Mouse (Mus musculus) heart, adult 2 months (tissue): Measurements from ENCODE around the gene Higd1a. TPM values are rescaled to one million over a fixed set of nuclear protein-coding genes. Genes with fewer than 3 reads are reported as not detected.
A peak's percentile ranks its signal among the peaks of the same experiment; 100 is the strongest.

Experiments
- DNase-seq, 2 experiments: peaks; one replicate each; pipeline ENCODE4 v3.0.0; 2021
- H3K27ac ChIP-seq: fragments of 200-600 bp; 2 replicates; pipeline ENCODE4 v1.8.1; 2022
- H3K27me3 ChIP-seq: fragments of 200-500 bp; 2 replicates; pipeline ENCODE4 v1.6.1; 2012; ENCODE audit warnings: mild to moderate bottlenecking, low read length, inconsistent platforms, mixed read lengths; ENCODE audit not compliant: control insufficient read depth, insufficient read depth
- H3K36me3 ChIP-seq: fragments of 200-500 bp; 2 replicates; pipeline ENCODE4 v1.6.1; 2012; ENCODE audit warnings: low read length, inconsistent platforms; ENCODE audit not compliant: control insufficient read depth, insufficient read depth
- H3K4me1 ChIP-seq: fragments of 200-500 bp; 2 replicates; pipeline ENCODE4 v1.6.1; 2011; ENCODE audit warnings: low read length; ENCODE audit not compliant: control insufficient read depth, insufficient read depth
- H3K4me3 ChIP-seq: fragments of 200-600 bp; 2 replicates; pipeline ENCODE4 v1.8.1; 2022
- H3K79me2 ChIP-seq: fragments of 200-500 bp; replicated peaks from 2 replicates; pipeline ENCODE4 v1.6.1; 2012; ENCODE audit warnings: mild to moderate bottlenecking, inconsistent platforms, low read length, moderate library complexity, mixed read lengths; ENCODE audit not compliant: control insufficient read depth, insufficient read depth
- H3K9ac ChIP-seq: fragments of 200-500 bp; 2 replicates; pipeline ENCODE4 v1.6.1; 2012; ENCODE audit warnings: low read depth, mild to moderate bottlenecking, control low read depth, inconsistent platforms, low read length, mixed read lengths
- CTCF ChIP-seq: fragments of 200-600 bp; IDR thresholded peaks from 2 replicates; pipeline ENCODE4 v1.8.1; 2022; ENCODE audit warnings: antibody characterized with exemption, mild to moderate bottlenecking, moderate library complexity
- EP300 ChIP-seq: fragments of 200-500 bp; IDR thresholded peaks from 2 replicates; pipeline ENCODE4 v1.6.1; 2011; ENCODE audit warnings: low read depth, low read length, control low read depth; ENCODE audit not compliant: insufficient read depth
- POLR2A ChIP-seq: fragments of 200-500 bp; IDR thresholded peaks from 2 replicates; pipeline ENCODE4 v1.6.1; 2011; ENCODE audit warnings: mild to moderate bottlenecking, low read depth, low read length, control low read depth; ENCODE audit not compliant: insufficient read depth
- WGBS: fragments of 180-500 bp; shearing (Covaris S2); methylation state at CpG from one replicate; pipeline ENCODE4 v1.1.7; 2018; 5-methylcytosine and 5-hydroxymethylcytosine counted together
- intact Hi-C: fragments of 180-260 bp; cut with DNase I; formaldehyde crosslinking; loops from one replicate; pipeline ENCODE4 v1.15.1; 2025
- polyA plus RNA-seq: library from polyadenylated mRNA; depleted of rRNA; stranded (reverse); fragments of >200 nt; gene quantifications from 2 replicates; pipeline ENCODE4 v1.2.3, GENCODE M21; 2012
- total RNA-seq, 2 experiments: library from RNA; stranded (reverse); gene quantifications; 2 replicates each; pipeline ENCODE4 v1.2.3; 2021

Higd1a gene
- total and polyA plus RNA-seq, 3 experiments: 71.7 to 199 (median 198) TPM

DNA sequence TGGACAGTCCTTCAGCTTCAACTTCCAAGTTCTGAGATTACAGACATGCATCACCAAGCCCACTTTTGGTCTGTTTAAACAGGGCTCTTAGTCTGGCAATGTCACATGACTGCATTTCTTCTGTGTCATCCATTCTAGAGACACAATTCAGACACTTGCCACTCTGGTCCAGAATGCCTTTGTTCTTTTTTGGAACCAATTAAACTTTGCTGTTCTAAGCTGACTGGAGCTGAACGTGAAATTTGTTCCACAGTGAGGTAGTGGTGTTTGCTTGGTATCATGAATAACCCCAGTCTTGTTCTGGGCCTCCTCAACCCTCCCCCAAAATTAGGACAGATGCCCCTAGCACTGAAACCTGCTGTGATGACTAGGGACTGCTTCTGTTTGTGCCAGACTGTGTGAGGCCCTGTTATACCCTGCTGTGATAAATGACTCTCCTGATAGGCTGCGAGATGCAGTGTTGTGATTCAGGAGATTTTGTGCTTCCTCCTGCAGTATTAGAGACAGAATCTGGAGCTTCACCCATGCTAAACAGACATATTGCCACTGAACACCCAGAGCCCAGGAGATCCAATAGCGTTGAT, 7.4 kb upstream of the Higd1a start:
- no peak for TF ChIP-seq CTCF
- no peak for TF ChIP-seq EP300
- no peak for TF ChIP-seq POLR2A
- Histone ChIP-seq H3K27me3 (no peaks in the 10 kb centered on the region), H3K9ac (no peak overlapping the region), H3K79me2 (no peaks in the 10 kb centered on the region), H3K4me1 (no peaks in the 10 kb centered on the region; the same call in 1 of the 2 replicates), H3K4me3 (no peak overlapping the region), H3K27ac (no peak overlapping the region), H3K36me3 (no peaks in the 10 kb centered on the region)
- no peak for DNase-seq
- 58% methylated on average over 3 of the region's 3 CpGs for WGBS
- intact Hi-C loops: no loop called here

DNA sequence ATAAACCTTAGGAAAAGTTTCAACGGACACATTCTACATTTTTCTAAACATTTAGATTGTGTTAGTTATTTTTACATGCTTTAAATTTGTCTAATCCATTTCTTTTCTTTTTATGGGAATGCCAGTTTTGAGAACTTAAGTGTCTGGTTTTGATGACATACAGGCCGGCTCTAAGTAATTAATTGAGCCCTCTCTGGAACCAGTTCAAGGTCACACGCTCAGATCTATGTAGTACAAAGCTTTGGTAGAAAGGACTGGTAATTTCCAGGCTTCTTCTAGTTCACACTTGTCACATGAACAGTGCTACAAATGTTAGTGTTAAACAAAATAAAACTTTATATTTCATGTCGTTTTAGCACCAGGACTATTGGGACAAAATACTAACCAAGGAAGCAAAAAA, 6.7 kb upstream of the Higd1a start:
- Histone ChIP-seq H3K4me3 (no peak overlapping the region), H3K79me2 (no peaks in the 10 kb centered on the region), H3K27ac (no peak overlapping the region), H3K9ac (no peak overlapping the region), H3K27me3 (no peaks in the 10 kb centered on the region), H3K36me3 (no peaks in the 10 kb centered on the region), H3K4me1 (no peaks in the 10 kb centered on the region; the same call in 1 of the 2 replicates)
- 72% methylated on average over 4 of the region's 4 CpGs for WGBS
- TF ChIP-seq EP300 (no peak), POLR2A (no peak), CTCF (no peak)
- DNase-seq: no peak
- intact Hi-C loops: no loop called here

GRCm38 (mm10) chr9:121860921-121861320, 2.8 kb upstream of the Higd1a start:
- intact Hi-C loops: no loop called here
- TF ChIP-seq POLR2A (no peak), EP300 (no peak), CTCF (no peak)

GRCm38 (mm10) chr9:121859345-121859744, 1.2 kb upstream of the Higd1a start:
- no peak for TF ChIP-seq EP300
- no peak for DNase-seq
- no peaks in the 10 kb centered on the region for H3K27me3 ChIP-seq
- H3K79me2 ChIP-seq: no peaks in the 10 kb centered on the region
- H3K4me1 ChIP-seq: no peaks in the 10 kb centered on the region; the same call in 1 of the 2 replicates
- intact Hi-C loops: loop anchor here (10.0 kb wide), 1 partner anchor 495 kb away; the partner anchor contains the start of gene Abhd5
- H3K36me3 ChIP-seq: peaks cover 5% of the 10 kb centered on the region
- no peak overlapping the region for H3K4me3 ChIP-seq
- H3K9ac ChIP-seq: no peak overlapping the region
- 99% methylated on average over 2 of the region's 2 CpGs for WGBS
- no peak overlapping the region for H3K27ac ChIP-seq

More at GRCm38 (mm10) chr9:121860921-121861320, 2.8 kb upstream of the Higd1a start:
- Histone ChIP-seq H3K27ac (no peak overlapping the region), H3K27me3 (no peaks in the 10 kb centered on the region), H3K4me3 (no peak overlapping the region), H3K36me3 (peaks cover 2% of the 10 kb centered on the region), H3K4me1 (no peaks in the 10 kb centered on the region; the same call in 1 of the 2 replicates), H3K79me2 (no peaks in the 10 kb centered on the region), H3K9ac (no peak overlapping the region)
- 90% methylated on average over 2 of the region's 2 CpGs for WGBS
- DNase-seq: no peak

DNA sequence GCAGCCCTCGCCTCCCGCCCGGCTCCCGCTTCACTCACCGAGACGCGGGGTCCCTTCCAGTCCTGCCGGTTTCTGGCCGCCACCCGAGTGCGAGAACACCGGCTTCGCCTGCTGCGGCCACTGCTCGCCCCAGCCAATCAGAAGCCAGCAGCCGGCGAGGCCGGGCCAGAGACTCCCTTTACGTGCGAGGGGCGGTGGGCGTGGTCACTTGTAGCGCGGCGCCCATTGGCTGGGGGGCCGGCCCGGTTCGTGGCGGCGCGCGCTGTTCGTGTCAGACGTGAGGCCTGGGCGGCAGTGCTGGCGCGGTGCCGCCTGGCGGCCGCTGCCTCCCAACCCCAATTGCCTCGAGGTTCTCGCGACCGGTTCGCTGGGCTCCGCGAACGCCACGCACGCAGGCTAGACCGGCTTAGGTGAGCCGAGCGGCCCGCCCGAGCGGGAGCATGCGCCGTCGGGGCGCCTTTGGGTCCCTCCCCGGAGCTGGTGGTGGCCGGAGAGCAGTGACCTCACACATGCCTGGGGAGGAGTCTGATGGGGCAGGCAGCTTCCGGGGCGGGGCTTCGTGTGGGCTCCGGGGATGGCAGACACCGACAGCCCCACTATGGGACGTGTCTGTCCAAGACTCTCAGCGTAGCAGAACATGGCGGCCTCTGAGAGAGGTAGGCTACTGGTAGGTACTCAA, 549 bp downstream of the Higd1a start:
- H3K27me3 ChIP-seq: no peaks in the 10 kb centered on the region
- under 1% methylated on average over 68 of the region's 70 CpGs for WGBS

More for the DNA sequence above, 549 bp downstream of the Higd1a start:
- 0 out of 2 replicates have a peak, but pooled peaks cover 1% of the 10 kb centered on the region for H3K79me2 ChIP-seq
- H3K9ac ChIP-seq: peak overlapping the region; percentile 94
- H3K27ac ChIP-seq: peak overlapping the region; percentile 94
- intact Hi-C loops: loop anchor here (10.0 kb wide), 1 partner anchor 497 kb away; the partner anchor contains the start of gene Abhd5
- DNase-seq: peak; percentile 98 to 99
- TF ChIP-seq CTCF: peak; percentile 41
- TF ChIP-seq EP300: 0 out of 2 replicates have a peak, but pooled peaks have one; percentile 9
- TF ChIP-seq POLR2A: peak; percentile 97
- H3K4me1 ChIP-seq: no peaks in the 10 kb centered on the region; the same call in 1 of the 2 replicates
- H3K4me3 ChIP-seq: peak overlapping the region; percentile 67
- H3K36me3 ChIP-seq: peaks cover 5% of the 10 kb centered on the region
